Mouse (Mus musculus): ENCODE measurements at regions not wholly inside any gene's neighbourhood (a gene's known extent, or its start where the extent isn't known, plus 50 kb on each side); places are given as distances from the start of the nearest gene placed in this dataset.

DNA sequence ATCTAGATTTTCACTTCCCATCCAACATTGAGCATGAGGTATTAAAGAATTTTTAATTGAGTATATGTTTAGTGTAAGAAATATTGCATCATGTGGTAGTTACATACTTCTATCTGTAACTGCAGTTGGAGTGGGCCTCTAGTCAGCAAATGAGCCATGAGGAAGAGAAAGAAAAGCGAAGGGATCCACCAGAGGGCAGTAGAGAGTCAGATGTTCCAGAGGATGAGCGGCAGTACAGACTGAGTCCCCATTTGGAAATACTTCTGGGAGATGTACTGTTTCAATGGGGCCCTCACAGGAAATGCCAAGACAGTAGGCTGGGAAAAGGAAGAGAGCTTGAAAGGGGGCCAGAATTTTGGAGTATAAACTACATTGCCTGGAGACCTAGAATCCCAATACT, 221.2 kb downstream of the Myh15 start:
- DNase-seq (ENCODE audit: low spot score in 2 of 2), result peak; percentile 51 to 74

DNA sequence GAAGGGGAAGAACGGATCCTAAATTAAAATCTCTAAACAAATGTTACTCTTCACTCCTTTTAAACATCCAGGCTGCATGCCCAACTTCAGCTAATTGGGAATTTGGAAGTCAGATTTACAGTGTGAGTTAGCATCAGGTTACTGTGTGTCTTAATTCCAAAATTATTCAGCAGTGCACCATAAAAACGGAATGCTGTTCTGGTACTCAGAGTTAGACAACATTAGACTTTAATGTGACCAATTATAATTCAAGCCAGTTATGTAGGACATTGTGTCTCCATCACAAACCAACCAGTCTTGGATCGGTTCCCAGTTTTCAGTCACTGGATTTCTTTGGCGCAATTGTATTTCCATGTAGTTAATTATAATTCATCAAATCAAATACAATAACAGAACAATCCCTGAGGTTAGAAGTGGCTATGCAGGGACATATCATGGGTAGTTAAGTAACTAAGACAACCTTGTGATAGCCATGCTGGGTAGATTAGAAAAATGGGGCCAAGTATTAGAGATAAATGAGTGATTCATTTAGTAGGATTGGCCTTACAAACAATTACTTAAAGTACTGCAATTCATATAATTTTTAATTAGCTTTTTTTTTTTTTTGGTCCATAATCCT, 230.9 kb downstream of the Myh15 start:
- peak; percentile 50 to 53 for DNase-seq (ENCODE audit: low spot score in 2 of 2)

DNA sequence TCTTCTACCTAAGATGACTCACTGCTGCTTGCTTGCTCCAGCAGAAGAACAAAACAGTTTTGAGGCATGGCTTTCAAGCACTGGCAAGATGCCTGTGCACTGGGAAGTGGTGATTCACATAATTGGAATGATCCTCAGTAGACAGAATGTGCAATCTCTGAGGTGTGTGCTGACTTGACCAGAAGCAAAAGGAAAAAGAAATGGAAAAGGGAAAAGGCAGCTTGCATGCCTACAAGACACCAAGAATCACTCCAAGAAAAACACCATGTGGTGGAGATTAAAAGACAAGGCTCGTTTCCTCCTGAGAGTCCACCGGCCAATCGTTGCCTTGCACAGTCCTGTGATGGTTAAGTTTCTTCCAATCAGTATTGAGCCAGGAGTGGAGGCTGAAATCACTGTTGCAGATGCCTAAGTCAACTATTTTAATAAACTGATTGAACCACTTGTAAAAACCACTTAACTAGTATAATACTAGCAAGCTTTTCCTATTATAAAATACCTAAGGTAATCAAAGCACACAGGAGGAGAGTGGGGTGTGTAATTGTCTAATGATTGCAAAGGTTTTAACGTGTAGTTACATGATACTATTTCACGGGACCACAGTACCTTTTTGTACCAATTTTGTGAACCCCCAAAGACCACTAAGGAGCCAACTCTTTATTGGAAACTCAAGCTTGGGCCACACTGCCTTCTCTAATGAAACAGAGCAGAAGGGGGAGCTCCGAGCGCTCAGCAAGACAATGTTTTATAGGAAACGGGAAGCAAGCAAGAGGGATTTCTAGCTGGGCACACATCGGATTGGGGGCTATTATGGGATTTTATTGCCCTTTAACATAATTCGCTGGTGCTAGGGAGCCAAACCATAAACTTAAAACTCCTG, 232.2 kb downstream of the Myh15 start:
- peak; percentile 55 to 59 for DNase-seq (ENCODE audit: low spot score in 2 of 2)

DNA sequence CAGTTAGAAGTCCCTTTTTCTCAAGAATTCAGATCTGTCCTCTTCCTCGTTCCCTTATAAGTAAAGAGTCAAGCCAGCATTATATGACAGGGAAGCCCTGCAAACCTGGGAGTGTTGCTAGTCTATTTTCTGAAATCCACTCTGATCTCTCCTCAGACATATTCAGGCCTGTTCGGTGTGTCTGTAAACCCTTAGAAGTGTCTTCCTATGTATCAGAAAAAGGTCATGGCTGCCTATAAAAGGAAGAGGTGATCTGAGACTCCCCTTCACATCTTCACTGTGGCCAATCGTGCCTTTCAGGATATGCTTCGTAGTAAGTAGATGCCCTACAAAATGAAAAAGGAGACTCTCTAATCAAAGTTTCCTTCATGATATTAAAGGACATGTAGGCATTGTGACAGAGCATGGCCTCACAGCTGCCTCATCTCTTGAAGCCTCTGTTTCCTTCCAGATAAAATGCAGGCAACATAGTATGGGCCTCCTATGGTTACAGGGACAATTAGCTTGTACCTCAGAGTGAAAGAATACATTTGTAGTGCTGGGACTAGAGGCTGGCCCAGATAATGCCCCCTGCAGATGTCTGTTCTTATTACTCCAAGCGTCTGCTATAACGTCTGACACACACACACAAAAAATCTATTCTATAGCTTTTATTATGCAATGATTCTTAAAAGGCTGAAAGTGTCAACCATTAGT, 246.5 kb downstream of the Myh15 start:
- DNase-seq (ENCODE audit: low spot score in 2 of 2), result no peak

DNA sequence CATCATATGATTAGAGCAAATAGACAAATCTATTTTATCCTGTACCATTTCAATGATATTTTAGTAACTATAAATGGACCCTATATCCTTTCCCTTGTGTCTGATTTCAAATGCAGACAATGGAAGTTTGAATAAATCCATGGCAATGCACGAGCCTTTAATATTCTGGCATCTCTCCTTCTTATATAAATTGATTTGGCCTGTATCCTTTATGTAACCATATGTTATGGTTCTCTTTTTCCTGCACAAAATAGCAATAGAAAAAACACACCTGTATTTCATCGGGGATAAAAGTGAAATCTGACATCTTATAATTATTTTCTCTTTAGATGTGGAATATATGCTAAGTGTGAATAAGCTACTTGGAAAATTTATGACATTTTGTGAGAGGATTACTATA, 247.1 kb downstream of the Myh15 start:
- DNase-seq (ENCODE audit: low spot score in 2 of 2), result no peak

DNA sequence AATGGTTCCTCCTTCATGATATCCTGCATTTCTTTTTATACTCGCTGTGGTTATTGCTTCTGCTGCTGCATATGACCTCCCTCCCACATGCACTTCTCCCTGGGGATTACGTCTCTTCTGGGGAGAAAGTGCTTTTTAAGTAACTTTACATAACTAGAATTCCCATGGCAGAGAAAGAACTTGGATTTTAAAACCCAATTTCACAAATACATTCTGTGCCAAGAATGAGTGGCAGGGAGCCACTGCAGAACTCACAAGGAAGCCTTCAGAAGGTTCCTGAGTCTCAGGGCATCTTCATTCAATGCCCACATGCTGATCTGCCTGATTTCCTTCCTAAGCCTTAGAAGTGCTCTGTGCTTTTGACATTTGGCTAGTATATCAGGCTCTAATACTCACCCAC, 259.8 kb downstream of the Myh15 start:
- peak; percentile 41 to 54 for DNase-seq (ENCODE audit: low spot score in 2 of 2)

DNA sequence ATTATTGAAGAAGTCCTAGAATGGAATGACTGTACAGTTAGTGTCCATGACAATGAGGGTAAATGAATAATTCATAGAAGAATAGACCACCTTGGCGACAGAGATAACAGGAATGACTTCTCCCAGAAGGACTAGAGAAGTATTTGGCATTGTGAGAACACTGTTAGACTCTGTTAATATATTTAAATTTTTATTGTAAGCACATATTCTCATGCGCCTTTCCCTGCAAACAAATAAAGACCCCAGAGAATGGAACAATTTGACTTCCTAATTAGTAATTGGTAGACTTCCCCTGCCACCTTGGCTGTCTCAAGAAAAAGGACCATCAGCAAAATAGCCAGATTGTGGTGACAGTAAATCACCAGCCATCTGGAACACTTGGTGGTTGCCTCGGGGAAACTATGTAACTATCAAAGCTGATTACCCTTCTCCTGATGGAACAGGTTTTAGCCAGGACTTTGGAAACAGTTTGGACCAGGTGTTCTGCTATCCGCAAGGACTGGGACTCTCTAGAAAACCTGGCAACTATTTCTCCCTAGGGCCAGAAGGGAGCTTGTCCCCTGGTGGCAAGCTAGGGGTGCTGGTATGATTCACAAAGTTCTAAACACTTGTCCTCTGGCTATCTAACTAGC, 261.9 kb downstream of the Myh15 start:
- no peak for DNase-seq (ENCODE audit: low spot score in 2 of 2)

DNA sequence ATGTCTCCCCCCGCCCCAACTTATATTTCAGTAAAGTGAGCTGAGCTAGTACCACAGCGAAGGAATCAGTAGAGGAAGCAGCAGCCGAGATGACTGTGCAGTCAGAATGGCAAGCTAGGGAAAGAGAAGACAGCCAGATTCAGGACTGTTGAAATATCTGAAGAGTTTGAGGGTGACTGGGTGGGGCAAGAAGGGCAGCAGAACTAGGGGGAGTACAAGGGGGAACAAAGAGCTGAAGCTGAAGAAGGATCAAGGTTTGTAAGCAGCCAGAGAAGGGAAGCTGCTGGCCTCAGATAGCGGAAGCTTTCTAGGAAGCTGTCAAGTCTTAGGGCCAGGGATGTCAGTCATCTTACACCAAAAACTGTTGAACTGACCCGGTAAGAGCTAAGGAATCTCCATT, 262.5 kb downstream of the Myh15 start:
- no peak for DNase-seq (ENCODE audit: low spot score in 2 of 2)

DNA sequence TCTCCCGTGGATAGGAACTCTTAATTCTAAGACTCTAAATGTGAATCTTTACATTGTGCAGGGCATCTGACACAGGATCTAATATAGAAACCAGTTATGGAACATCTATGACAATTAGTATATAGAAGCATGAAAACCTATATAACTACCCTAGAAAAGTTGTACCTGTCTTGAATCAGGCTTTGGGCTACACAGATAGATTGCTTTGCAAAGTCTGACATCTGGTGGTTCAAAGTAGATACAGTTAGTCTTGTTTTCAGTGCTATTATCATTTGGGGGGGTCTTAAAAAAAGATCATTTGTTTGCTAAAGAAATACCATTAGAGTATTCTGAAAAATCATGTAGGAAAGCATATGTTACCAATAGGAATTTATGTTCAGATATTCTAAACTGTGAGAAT, 264.7 kb downstream of the Myh15 start:
- DNase-seq (ENCODE audit: low spot score in 2 of 2), result no peak

DNA sequence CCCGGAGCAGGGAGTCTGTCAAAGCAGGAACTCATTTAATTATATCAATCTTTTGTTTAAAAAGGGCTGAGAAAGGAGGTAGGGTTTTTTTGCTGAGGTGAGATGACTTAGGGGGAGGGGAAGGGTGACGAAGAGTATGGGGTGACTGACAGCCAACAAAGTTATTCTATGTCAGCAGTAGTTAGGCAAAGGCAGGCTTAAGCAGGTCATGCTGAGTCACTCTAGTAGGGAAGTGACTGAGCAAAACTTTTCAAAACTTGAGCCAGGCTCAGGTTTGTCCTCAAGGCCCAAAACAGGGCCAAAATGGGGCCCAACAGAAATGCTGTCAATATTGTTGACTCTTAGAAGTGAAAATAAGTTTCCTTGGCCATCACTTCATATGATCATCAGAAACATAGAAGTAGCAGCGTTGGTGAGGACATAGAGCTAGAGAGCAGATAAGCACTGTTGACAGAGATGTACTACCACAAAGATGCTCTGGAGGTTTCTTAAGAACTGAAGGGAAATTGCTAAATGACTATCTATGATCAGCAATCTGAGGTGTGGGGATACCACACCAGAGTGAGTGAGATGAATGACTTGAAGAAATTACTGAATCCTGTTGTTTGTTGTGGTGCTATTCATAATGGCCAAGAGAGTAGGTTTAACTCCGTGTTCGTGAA, 273.6 kb downstream of the Myh15 start:
- DNase-seq (ENCODE audit: low spot score in 2 of 2), result no peak

DNA sequence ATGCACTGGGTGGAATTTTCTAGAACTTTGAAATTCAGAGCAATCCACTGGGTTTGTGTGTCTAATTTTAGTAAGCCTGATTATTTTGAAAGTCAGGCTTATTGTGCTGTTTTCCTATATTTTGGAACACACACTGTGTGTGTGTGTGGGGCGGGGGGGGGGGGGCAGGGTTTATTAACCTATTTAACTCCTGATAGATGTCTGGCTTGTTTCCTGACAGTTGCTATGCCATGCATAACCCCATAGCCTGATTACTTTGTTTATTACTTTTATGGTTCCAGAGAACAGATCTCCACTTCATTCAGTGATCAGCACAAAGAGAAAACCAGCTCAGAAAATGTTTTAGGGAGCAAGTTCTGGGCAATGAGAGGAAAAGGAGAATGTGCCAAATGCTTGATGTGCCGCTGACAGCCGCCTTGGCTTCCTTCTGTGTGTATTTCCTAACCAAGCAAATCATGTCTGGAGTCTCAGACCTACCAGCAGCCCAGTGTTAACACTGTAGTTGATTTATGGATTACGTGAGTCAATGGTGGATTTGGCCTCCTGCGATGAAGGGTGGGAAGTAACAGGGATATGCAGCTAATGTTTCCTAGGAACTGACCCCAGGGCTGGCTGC, 274.9 kb downstream of the Myh15 start:
- peak; percentile 38 to 61 for DNase-seq (ENCODE audit: low spot score in 2 of 2)

DNA sequence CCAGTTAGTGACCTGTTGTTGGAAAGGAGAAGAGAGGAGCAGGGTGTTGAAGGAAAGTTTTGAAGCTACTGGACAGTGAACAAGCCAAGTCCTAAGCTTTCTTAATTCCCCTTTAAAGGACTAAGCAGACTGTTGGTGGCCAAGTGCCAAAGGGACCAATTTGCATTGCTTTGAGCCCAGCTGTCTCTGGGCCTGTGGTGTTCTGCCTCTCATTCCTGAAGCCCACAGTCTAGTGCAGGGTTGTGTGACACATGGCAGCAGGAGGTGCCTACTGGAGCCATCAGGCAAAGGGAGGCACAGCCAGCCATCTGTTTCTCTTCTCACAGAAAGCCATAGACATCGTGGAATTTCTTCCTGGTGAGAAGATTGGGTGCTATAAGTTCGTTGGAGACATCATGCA, 278.6 kb downstream of the Myh15 start:
- DNase-seq (ENCODE audit: low spot score in 2 of 2), result peak; percentile 69 to 75

DNA sequence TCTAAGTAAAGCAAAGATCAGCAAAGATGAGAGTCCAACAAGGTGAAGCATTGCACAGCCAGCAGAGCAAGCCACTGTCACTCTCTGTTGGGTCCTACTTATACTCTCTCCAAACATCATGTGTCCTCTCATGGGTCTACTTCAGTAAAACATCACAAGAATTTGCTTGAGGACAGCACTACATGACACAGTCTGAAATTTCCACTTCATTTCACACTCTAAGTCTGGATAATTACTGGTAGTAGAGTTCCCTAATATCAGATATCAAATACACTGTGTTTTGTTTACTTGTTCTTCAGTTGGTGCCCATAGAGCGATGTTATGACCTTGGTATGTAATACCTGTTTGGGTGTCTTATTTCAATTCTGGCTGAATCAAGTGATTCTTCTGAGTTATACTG, 280.7 kb downstream of the Myh15 start:
- no peak for DNase-seq (ENCODE audit: low spot score in 2 of 2)

DNA sequence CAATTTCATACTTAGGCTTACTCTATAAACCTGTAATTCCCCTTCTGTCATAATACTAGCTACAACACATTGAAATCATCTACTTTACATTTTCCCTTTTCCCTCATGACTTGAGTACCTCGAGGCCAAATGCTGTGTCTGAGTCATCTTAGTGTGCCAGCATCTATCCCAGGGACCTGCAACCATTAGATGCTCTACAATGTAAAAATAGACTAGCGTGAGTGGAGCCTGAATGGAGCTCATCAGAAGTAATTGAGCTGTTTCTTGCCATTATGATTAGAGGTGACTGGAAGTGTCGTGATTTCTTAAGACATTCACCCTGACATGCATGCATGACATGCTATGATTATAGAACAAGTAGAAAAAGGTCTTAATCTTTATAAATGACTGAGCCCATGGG, 301.1 kb downstream of the Myh15 start:
- DNase-seq (ENCODE audit: low spot score in 2 of 2), result no peak

DNA sequence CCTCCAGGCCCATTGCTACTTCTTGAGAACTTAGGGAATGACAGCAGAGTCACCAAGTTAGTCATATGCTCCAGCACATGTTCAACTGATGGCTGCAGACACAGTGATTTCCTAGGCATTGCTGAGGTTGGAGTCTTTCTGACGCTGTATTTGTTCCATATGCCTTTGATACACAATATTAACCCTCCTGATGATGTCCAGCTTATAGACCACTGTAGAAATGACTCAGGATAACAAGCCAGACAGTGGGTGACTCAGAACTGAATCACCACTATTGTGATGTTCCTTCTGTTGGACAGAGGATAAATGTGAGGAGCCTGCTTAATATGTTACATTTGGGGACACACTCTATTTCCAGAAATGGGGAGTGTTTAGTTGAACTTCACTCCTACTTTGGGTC, 304.4 kb downstream of the Myh15 start:
- no peak for DNase-seq (ENCODE audit: low spot score in 2 of 2)

DNA sequence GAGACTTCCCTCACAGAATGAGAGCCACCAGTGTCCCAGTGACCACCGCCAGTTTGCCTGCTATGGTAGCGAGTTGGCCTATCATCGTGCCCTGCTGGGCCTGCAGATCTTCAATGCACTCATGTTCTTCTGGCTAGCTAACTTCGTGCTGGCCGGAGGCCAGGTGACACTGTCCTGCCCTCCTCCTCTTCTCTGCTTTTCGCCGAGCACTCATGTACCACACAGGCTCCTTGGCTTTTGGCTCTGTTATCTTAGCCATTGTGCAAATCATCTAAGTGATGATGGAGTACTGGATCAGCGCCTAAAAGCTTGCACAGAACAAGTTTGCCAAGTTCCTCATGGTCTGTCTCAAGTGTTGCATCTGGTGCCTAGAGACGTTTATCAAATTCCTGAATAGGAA, 312.2 kb downstream of the Myh15 start:
- DNase-seq (ENCODE audit: low spot score in 2 of 2), result peak in 1 of 2 experiments; percentile 27

DNA sequence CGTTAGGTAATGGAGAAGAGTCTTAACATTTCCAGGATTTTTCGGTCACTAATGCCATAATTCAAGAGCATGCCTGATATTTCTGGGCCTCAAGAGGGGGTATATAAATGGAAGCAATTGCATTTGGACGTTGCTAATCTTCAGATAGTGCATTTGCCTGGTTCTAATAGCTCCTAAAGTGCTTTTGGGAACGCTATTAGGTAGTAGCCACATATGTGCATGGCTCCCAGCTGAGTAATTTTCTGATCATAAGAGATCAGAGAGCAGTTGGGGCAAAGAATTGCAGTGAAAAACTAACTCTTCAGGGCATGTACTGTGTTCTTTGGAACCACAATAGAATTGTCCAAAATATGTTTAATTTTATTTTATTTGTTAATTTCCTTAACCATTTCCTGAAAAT, 317.8 kb downstream of the Myh15 start:
- no peak for DNase-seq (ENCODE audit: low spot score in 2 of 2)

DNA sequence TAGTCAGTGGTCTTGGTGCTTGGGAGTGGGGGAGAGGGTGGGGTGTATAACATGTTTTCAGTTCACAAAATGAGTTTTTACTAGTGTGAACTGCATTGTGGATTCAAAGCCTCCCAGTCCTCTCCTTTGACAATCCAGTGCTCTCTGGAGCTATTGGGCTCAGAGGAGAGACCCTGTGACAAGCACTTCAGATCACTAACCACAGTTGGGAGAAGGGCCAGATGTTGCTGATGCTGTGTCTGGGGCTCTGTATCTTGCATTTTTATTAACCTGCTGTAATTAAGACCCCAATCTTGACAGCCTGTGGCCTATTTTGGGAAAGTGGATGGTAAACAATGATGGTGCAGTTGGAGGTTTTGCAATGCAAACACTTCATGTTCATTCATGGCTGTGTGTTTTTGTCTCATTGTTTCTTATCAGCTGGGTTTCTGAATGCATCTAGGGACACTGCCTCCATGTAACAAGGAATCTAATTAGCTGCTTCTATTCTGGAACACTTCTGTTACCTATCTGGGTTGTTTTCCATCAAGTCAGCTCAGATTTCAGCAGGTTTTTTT, 320.0 kb upstream of the Ift57 start:
- DNase-seq (ENCODE audit: low spot score in 2 of 2), result peak in 1 of 2 experiments; percentile 27

DNA sequence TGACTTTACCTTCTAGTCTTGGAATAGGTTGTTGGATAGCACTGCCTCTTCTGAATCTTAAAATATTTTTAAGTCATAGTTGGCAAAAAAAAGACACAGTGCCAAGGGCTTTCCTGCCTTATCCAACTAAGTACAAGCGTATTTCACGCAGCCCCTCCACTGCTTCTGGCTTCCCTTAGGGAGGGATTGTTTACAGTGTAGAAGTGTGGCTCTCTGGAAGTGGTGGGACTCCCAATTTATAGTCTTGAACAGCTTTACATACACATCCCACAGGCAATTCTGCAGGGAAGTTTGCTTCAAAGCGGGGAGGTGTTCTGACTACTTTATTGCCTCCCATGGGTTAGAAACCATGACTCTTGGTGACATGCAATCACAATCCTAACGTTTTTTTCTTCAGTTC, 310.9 kb upstream of the Ift57 start:
- peak in 1 of 2 experiments; percentile 34 for DNase-seq (ENCODE audit: low spot score in 2 of 2)

DNA sequence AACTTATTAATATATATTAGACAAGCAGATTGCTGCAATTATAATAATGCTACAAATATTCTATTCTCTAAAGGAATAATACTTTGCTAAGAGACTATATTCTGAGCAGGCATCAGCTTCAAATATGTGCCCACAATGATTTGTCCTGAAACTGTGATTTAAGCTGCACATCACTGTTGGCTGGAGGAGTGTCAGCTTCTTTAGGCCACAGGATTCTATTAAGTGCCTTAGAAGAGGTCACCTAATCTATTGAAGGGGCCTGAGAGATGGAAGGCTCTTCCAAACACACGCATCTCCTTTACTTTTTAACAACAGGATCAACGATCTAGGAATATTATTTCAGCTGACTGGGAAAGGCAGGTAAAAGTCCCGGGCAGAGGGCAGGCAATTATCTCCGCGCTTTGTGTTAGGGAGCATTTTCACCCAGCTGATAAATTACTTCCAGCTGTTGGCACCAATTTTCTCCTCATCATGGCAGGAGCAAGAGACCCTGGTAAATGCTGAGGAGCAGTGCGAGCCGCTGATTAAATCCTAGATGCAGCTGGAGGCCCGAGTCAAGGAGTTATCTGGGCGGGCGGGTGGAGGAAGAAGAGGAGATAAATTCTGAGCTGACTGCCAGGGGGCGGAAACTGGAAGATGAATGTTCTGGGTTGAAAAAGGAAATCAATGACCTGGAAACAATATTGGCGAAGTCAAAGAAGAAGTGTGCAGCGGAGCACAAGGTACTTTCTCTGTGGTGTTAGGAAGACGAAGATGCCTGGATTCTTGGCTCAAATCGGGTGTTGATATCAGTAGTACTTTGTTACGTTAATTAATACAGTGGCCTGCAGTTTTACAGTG, 290.9 kb upstream of the Ift57 start:
- peak in 1 of 2 experiments; percentile 21 for DNase-seq (ENCODE audit: low spot score in 2 of 2)
